Mouse (Mus musculus) liver, postnatal 0 days (tissue): ENCODE data around the gene Strn.

ENCODE experiments used
- CTCF ChIP-seq: sonication (generic); IDR thresholded peaks from 2 replicates; pipeline ENCODE4 v1.5.1; 2016; ENCODE audit warnings: antibody characterized with exemption, low read depth
- EP300 ChIP-seq: IDR thresholded peaks from 2 replicates; pipeline ENCODE4 v1.6.1; 2016; ENCODE audit warnings: antibody characterized with exemption, low read depth, mild to moderate bottlenecking

- no peak for TF ChIP-seq EP300
- no peak for TF ChIP-seq CTCF
Measured at GRCm38 (mm10) chr17:78702988-78703387, 34.0 kb downstream of the Strn start.
